Mouse (Mus musculus) ovary, postnatal 10 days (tissue): ENCODE measurements around the gene Bicdl1.

Source experiments
- DNase-seq: peaks from one replicate; pipeline ENCODE4 v3.0.0; 2022; ENCODE audit warnings: low spot score

The Bicdl1 gene

DNA sequence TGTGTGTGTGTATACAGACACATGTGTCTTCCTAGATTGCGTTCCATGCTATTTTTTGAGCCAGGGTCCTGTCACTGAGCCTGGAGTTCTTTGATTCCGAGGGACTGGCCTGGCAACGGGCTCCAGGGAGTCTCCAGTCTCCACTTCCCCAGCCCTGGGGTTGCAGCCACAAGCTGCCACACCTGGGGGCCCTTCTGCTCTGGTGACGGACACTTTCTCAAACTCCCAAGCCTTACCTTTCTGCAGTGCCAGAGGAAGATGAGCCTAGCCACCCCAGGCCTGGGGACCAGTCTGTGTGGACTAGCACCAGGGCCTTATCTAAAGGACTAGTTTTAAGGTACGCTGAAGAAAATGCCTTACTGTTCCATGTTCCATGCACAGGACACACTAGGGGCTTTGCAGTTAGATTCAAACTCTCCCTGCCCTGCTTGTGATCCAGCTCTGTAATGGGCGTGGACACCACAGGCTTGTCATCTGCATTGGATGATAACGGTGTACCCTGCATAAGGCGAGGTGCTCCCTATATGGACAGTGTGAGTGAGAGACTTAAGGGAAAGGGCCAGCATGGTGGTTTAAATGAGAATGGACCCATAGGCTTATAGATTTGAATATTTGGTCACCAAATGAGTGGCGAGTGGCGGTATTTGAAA lies 105.1 kb downstream of the Bicdl1 start:
- no peak for DNase-seq

- no peak for DNase-seq
These were observed 107.6 kb downstream of the Bicdl1 start for GRCm38 (mm10) chr5:115623694-115624440.

- DNase-seq = no peak
These were observed 108.7 kb downstream of the Bicdl1 start for GRCm38 (mm10) chr5:115622686-115623085.

DNA sequence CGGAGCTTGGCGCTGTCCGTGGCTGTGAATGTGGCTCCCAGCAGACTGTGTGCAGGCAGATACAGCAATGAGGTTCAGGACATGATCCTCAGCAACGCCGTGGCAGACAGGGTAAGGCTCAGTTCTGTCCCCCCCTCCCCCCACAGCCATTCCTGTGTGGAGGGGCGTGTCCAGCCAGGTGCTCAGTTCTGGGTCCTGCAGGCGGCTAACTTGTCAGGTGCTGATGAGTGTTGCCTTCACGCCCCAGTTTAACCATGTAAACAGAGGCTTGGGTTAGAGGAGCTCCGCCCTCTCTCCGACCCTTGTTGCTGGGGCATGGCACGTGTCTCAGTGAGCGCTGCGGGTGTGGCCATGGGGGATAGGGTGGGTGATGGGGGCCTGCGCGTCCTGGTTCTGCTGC lies 111.7 kb downstream of the Bicdl1 start:
- DNase-seq = no peak

DNA sequence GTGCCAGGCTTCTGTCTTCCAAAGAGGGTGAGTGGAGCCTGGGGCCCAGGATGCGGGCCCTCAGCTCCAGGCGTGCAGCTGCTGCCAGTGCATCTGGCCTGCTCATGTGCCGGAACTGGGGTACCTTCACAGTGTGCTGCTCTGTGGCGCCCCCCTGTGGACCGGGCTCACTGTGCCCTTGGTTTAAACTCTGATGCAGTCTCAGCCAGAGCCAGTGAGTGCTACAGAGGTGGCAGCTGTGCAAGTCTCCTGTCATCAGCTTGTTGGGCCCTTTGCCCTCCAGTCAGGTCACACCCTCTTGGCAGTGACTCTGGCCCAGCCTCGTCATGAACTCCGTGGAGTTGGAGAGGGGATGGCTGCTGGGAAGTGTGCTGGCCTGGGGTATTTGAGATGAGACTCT lies 116.5 kb downstream of the Bicdl1 start:
- DNase-seq = no peak

GRCm38 (mm10) chr5:115613332-115613731 lies 118.1 kb downstream of the Bicdl1 start:
- DNase-seq = no peak

DNA sequence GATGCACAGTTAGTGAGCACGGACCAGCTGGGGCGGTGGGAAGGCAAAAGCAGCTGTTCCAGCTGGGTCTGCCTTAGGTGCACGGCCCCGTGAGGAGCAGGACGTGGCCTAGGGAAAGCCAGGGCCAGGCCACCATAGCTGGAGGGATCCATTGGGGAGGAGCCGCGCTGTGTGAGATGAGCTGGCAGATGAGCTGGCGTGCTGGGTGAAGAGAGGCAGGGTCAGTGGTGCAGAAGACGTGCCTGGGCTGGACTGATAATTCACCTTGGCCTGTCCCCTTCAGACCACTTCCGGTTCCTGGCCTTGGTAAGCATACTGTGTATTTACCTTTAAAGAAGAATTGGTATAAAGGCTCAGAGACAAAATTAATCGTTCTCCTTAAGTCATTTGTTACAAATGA lies 119.9 kb downstream of the Bicdl1 start:
- no peak for DNase-seq

DNA sequence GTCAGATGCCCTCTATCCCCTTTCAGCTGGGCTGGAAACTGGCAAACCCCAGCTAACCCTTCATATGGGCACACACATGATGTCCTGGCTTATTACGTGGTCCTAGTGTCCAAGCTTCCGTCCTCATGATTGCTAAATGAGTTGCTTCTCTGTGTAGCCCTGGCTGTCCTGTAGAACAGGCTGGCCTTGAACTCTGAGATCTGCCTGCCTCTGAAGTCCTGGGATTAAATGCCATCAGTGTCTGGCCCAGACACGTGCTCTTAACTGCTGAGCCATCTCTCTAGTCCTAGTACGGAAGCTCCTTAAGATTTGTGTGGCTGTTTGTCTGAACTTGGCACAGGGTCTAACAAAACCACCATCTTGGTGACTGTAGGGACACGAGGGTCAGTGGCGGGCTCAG lies 127.9 kb downstream of the Bicdl1 start:
- no peak for DNase-seq
